Mouse (Mus musculus) midbrain, embryonic 10.5 days (tissue): ENCODE results near the gene Vmn2r120. TPM values are rescaled to one million over a fixed set of nuclear protein-coding genes. Genes with fewer than 3 reads are reported as not detected.
"Not testable (repeated sequence)": the region's sequence is repeated elsewhere in the genome, so short reads cannot be mapped to it uniquely, and the experiment has no call there.

ENCODE experiments used
- DNase-seq: peaks from one replicate; pipeline ENCODE4 v3.0.0-alpha.2; 2017; ENCODE audit warnings: low spot score
- H3K27ac ChIP-seq: fragments of 300-500 bp; sonication (generic); replicated peaks from 2 replicates; pipeline ENCODE4 v1.5.1; 2016; ENCODE audit warnings: mild to moderate bottlenecking
- H3K27me3 ChIP-seq: fragments of 300-500 bp; sonication (generic); 2 replicates; pipeline ENCODE4 v1.6.1; 2016; ENCODE audit warnings: low read depth, mild to moderate bottlenecking; ENCODE audit not compliant: poor library complexity, severe bottlenecking
- H3K36me3 ChIP-seq: fragments of 300-500 bp; sonication (generic); 2 replicates; pipeline ENCODE4 v1.6.1; 2016; ENCODE audit warnings: mild to moderate bottlenecking, moderate library complexity
- H3K4me1 ChIP-seq: fragments of 300-500 bp; sonication (generic); 2 replicates; pipeline ENCODE4 v1.6.1; 2016
- H3K4me3 ChIP-seq: fragments of 300-500 bp; sonication (generic); 2 replicates; pipeline ENCODE4 v1.5.1; 2016; ENCODE audit warnings: mild to moderate bottlenecking, moderate library complexity
- H3K9me3 ChIP-seq: fragments of 300-500 bp; sonication (generic); replicated peaks from 2 replicates; pipeline ENCODE4 v1.6.1; 2016; ENCODE audit warnings: mild to moderate bottlenecking
- WGBS: fragments of 180-500 bp; shearing (Covaris S2); methylation state at CpG from one replicate; pipeline ENCODE4 v1.1.7; 2016; 5-methylcytosine and 5-hydroxymethylcytosine counted together
- polyA plus RNA-seq: library from polyadenylated mRNA; unstranded; fragments of >200 nt; fragmentation: Nextera tagmentation; extraction: Ambion mirVana; gene quantifications from 2 replicates; pipeline ENCODE4 v1.2.1, GENCODE M21; 2016

Vmn2r120 gene
- not detected in 2 replicates for polyA plus RNA-seq

GRCm38 (mm10) chr17:57545405-57545804 is at the start of gene Vmn2r120:
TSS of gene Vmn2r120 (minus strand) at chr17:57545505.
- no peak within 1 kb of the TSS for H3K4me3 ChIP-seq
- H3K27me3 ChIP-seq = no peaks in the 10 kb centered on the region
- H3K9me3 ChIP-seq = no peaks in the 10 kb centered on the region
- H3K36me3 ChIP-seq = no peaks in the 10 kb centered on the region
- DNase-seq = no peak
- no peaks in the 10 kb centered on the region for H3K4me1 ChIP-seq
- WGBS = 93% methylated on average over 1 of the region's 1 CpGs
- no peak within 1 kb of the TSS for H3K27ac ChIP-seq

- not testable (repeated sequence) for H3K27me3 ChIP-seq, DNase-seq, H3K36me3 ChIP-seq, H3K4me3 ChIP-seq, H3K4me1 ChIP-seq, H3K9me3 ChIP-seq, H3K27ac ChIP-seq
- 85% methylated on average over 6 of the region's 6 CpGs for WGBS
These were observed 42.0 kb upstream of the Vmn2r120 start for GRCm38 (mm10) chr17:57587273-57587672.

- Histone ChIP-seq H3K36me3 (no peaks in the 10 kb centered on the region), H3K9me3 (no peaks in the 10 kb centered on the region; the same call in 1 of the 2 replicates), H3K4me3 (no peak overlapping the region), H3K27me3 (no peaks in the 10 kb centered on the region), H3K27ac (no peak overlapping the region), H3K4me1 (no peaks in the 10 kb centered on the region)
- no peak for DNase-seq
- 72% methylated on average over 16 of the region's 16 CpGs for WGBS
These were observed 28.9 kb upstream of the Vmn2r120 start for GRCm38 (mm10) chr17:57574075-57574705.

Other genes with a start within 250 kb of the Vmn2r120 start
- 1.3 and 3.3 TPM in 2 replicates for gene Adgre1, start 186.8 kb downstream of the Vmn2r120 start, polyA plus RNA-seq
- gene Gm21834, start 196.7 kb upstream of the Vmn2r120 start, polyA plus RNA-seq = not detected in 2 replicates
- gene Cntnap5c, start 224.1 kb upstream of the Vmn2r120 start, polyA plus RNA-seq = 0.12 TPM in 1 of 2 replicates, not detected in the other